Mouse (Mus musculus) heart, adult 8-10 months (tissue): ENCODE measurements around the gene Vps35l. TPM values are rescaled to one million over a fixed set of nuclear protein-coding genes. Genes with fewer than 3 reads are reported as not detected.

Source experiments
- DNase-seq: peaks from one replicate; pipeline ENCODE4 v3.0.0; 2022; ENCODE audit warnings: low spot score
- total RNA-seq, 4 experiments: library from RNA; stranded (reverse); gene quantifications; 2 replicates each; pipeline ENCODE4 v1.2.4; 2022

Gene Vps35l
- total RNA-seq, 4 experiments from 2014 or later, result 22.0 to 27.0 (median 26.2) TPM

DNA sequence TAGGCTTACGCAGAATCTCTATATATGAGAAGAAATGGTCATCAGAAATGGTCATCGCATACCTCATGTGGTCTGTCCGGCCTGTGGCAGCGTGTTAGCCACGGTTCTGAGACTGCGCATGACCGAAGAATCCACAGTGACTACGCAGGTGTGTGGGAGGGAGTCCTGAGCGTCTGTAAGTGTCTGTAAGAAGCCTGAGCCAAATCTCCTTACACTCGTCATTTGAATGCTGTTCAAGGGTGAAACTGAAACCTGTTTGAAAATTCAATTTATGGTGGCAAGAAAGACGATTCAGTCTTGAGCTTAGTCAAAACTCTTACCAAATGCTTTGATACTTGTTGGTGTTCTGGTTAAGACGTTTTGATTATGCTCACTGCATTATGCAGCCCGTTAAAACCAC is 6.8 kb upstream of the Vps35l start:
- DNase-seq, result no peak

DNA sequence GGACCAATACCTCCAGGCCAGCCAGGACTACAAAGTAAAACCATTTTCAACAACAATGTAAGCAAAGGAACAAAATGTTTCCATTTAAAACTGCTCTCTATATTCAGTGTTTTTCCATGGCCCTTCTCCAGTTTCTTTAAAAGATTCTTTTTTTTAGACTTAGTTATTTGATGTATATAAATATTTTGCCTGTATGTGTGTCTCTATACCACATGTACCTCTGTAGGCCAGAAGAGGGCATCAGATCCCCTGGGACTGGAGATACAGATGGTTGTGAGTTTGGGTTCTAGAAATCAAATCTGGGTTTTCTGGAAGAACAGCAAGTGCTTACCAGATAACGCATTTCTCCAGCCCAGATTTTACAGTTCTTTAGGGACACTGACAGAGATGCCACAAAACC is 1.3 kb upstream of the Vps35l start:
- no peak for DNase-seq

DNA sequence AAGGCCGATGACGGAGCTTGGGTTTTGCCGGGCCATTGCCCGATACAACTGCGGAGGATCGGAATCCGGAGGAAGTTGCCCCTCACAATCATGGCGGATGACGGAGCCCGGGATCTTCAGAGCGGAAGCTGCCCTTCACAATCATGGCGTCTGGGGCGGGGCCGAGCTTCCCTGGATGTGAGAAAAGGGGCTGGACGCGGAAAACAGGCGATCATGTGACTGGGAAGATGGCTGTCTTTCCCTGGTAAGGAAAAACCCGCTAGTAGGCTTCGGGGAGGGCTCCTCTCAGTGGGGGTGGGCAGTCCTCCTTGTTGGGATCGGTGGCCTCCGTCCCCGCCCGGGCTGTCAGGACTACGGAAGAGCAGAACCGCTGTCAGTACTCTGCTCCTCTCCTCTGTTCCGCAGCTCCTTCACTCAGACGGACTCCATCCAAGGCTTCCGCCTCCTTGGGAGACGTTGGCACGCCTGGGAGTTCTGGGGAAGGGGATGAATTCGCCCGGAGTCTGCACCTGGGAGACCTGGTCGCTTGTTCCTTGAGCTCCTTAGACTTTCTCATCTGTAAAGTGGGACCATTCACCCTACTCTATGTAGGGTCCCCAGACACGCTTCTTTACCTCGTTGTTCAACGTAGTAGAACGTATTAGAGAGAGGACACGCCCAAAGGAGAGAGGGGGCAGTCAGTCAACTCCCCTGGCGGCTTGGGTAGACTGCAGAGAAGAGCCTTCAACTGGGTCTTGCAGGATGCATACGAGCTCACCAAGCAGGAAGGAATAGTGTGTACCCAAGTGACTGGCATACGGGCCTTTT is 709 bp downstream of the Vps35l start:
- peak; percentile 97 for DNase-seq

DNA sequence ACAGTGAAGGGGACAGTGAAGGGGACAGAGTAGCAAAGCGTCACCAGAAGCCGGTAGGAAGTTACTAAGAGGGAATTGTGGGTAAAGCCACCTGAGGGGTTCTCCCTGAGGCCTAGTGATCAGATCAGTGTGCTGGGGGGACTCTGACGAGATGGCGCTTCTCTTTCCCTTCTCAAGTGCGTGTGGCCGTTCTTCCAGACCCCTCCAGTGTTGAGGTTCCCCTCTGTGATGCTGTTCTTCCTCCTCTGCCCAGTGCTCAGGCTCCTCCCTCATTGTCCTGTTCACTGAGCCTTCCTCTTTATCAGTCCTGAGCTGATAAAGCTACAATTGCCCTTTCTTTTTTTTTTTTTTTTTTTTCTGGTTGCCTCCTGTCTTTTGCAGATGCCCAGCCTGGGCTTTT is 2.3 kb downstream of the Vps35l start:
- DNase-seq, result no peak

DNA sequence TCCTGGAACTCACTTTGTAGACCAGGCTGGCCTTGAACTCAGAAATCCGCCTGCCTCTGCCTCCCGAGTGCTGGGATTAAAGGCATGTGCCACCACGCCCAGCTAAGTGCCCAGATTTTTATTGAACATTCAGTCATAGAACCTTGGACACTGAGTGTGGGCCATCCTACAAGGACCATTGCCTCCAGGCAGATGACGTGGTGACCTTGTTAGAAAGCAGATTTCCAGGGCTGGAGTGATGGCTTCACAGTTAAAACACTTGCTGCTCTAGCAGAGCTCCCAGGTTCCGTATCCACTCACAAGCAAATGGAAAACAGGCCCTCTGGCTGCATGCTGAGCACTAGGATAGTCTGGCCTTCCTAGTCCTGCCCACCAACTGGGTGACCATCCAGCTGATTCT is 4.7 kb downstream of the Vps35l start:
- no peak for DNase-seq

DNA sequence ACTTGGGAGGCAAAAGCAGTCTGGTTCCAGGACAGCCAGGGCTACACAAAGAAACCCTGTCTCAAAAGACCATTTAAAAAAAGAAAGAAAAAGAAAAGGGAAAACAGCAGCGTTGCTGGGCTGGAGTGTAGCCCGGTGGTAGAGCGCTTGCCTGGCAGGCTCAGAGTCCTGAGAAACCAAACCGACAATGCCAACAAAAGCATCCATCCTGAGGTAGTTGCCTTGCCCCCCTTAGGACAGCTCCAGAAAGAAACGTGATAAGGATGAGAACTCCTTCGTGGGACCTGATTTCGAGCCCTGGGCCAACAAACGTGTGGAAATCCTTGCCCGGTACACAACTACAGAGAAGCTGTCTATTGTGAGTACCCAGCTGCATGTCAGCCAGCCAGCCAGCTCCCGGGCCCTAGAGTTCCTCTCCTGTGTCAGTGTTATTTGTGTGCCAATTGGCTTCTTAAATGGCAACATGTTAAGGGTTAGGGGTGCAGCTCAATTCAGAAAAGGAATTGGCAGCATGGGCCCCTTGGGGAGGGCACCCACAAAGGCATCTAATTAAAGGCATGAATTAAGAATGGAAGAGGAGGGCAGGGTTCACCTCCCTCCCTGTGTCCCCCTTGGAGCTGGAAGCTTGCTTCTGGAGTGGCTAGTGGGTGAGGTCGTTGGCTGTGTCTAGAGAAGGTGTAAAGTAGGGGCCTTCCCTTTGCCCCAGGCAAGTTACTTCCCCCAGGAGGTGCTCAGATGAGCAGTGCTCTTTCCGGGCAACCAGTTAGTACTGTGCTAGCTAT is 8.1 kb downstream of the Vps35l start:
- no peak for DNase-seq

DNA sequence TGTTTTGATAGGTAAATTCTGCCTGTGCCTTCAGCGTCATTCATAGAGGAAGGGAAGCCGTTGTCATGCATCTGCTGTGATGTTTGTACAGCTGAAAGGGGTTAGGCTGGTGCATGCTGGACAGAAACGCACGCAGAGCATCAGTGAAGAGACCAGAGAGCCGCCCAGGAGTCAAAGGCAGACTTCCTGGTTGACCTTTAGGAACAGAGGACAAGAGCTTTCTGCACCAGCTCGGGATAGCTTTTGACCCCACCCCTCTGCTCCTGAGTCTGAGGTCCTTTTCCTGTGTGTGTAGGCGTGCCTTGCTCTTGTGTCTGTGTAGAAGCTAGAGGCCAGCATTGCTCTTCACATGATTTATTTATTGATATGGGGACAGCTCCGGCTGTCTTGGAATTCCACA is 9.7 kb downstream of the Vps35l start:
- DNase-seq, result no peak

DNA sequence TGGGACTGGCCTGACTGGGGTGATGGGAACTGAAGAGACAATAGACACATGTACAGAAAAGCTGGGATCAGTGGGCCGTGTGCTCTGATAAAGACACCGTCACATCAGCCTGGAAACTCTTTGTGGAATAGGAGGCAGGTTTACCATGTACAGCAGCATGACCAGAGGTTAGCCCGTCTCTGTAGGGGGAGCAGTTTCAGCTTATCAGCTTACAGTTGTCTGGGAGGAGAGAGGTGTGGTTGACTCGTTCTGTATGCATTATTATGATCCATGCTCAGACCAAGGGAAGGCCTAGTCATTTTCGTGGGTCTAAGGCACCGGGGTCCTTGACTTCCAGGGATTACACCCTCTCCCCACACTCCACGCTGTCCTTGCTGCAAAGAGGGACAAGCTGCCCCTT is 11.6 kb downstream of the Vps35l start:
- DNase-seq, result no peak

DNA sequence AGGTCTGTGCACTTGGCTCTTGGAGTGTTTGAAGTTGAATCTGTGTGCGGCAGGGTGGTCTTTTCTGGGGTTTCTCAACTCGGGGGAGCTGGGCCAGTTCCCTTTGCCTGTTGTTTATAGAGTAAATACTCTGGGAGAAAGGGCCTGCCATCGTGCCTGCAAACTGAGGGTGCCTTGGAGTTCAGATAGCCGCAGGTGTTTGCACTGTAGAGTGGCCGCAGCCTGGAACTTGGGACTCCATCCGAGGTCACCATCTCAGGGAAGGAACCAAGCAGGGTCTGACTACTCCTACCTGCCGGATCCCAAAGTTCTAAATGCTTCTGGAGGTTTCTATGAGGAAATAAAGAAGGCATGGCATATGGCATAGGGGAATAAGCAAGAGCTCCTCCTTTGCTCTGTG is 15.7 kb downstream of the Vps35l start:
- DNase-seq, result no peak

DNA sequence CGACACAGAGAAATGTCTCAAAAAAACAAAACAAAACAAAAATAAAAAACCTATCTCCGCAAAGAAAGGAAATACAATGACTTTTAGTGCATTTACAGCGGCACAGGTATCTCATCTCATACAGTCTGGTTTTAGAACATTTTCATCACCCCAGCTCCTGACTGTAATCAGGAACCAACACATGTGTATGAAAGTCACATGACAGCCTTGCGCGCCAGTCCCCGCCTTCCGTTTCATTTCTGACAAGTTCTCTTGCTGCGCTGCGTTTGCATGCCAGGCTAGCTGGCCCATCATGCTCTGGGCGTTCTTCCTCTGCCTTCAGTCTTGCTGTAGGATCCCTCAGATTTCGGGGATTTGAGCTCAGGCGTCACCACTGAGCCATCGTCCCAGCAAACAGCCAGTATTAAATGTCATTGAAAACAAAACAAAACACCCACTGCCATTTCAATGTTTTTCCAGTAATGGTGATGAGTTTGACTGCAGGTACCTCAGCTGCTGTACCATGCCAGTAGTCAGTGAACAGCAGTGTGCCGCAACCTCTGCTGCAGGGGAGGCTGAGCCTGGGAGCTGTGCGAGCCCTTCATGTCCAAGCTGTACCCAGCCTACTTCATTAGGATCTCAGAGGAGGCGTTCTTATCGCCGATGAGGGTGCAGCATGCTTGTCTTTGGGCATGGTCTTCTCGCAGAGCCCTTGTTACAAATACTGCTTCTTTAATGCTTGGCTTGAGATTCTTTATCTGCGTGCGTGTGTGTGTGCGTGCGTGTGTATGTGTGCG is 16.7 kb downstream of the Vps35l start:
- DNase-seq, result no peak

DNA sequence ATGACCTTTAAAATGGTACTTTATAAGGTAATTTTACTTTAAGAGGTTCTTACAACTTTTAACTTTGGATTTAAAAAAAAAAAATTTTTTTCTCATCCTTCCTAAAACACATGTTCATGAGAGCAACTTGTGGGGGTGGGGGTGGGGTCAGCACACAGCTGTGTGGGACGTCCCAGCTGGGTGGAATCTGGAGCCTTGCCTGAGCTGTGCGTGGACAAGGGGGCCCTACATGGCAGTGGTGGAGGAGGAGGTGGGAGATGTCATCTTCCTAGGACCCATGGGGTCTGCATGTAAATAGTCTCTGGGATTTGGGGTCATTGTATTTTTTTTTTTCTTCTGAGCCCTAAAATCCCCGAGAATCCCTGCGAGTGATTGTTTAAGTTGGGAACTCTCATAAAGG is 18.3 kb downstream of the Vps35l start:
- DNase-seq, result no peak

DNA sequence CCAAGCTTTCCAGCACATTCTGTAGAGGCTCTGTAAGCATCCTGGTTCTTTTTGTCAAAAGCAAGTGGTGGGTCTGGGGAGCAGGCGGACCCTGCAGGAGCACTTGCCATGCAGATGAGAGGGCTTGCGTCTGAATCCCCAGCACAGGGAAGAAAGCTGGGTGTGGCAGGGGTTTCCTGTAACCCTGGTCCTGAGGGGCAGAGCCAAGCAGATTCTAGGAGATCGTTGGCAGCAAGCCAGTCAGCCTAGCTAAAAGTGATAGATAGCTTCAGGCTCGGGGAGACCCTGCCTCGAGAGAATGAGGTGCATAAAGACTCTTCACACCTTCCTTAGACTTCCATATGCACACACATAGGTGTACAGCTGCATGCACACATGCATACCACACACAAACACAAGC is 19.3 kb downstream of the Vps35l start:
- no peak for DNase-seq

DNA sequence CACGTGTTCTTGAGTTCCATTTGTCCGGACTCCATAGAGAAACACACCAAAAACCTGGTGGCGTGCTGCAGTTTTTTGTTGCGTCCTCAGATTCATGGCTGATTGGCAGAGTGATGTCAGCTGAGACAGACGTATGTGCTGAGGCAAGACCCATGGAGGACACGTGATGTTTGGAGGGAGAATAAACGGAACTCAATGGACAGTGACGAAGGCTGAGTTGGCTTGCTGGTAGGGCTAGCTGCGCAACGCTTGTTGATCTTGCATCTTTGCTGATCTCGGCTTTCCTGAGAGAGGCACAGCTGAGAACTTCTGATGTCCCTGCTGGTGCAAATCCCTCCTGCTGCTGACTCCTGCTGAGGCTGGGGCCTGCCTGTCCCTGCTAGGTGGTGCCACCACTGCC is 23.9 kb downstream of the Vps35l start:
- no peak for DNase-seq

DNA sequence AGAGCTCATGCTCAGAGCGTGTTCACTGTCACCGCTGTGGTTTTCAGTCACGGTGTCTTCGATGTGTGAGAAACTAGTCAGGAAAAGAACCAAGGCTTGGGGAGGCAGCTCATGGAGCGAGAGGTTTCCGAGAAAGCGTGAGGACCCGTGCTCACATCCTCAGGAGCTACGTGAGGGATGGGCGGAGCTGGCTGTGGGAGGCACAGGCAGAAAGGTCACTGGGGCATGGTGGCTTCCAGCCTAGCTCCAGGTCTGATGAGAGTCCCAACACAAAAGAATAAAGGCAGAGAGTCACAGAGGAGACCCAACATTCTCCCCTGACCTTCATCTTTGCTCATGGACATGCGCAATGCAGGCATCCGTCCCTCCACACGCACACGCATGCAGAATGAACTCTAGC is 24.7 kb downstream of the Vps35l start:
- no peak for DNase-seq

DNA sequence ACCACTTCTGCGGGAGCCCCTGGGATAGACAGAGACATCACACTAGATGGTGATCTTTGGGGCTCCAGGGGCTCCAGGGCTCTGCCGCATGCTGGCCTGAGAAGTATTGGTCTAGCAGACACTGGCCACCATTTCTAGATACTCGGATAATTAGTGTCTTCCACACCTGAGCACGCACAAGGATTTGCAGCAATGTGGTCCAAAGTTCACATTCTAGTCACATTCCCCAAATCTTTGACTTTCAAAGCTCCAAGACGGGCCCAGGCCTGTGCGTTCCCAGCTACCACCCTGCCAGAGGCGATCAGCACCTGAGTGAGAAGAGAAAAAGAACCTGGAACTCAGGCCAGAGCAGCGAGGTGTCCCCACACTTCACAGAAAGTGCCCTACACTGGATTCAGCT is 25.6 kb downstream of the Vps35l start:
- no peak for DNase-seq

DNA sequence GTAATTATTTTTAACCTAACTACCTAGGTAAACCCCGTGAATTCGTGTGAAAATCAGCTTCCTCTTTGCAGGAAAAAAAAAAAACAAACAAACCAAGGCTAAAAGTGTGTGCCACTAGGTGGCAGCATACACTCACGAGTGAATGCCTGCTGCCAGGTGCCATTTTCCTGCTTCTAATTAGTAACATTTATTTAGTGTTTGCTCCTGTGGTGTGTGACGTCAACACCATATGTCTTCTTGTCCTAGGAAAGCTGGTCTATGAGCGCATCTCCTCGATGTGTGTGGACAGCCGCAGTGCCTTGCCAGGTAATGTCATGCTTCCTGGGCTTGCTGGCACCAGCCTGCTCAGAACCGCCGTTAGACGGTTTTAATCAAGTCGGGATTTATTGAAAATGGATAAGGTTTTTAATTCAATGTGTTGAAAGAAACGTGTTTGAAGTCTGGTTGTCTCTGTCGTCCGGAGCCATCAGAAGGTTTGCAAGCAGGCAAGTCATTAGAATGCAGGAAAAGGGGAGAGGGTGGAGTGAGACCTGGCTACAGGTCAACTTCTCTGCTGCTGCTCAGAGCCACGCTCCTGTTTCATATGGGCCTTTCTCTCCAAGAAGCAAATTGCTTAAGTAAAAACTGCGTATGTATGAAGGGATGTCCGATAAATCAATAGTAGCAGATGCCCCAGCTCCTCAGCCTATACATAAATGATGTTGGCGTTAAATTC is 26.2 kb downstream of the Vps35l start:
- peak; percentile 64 for DNase-seq

DNA sequence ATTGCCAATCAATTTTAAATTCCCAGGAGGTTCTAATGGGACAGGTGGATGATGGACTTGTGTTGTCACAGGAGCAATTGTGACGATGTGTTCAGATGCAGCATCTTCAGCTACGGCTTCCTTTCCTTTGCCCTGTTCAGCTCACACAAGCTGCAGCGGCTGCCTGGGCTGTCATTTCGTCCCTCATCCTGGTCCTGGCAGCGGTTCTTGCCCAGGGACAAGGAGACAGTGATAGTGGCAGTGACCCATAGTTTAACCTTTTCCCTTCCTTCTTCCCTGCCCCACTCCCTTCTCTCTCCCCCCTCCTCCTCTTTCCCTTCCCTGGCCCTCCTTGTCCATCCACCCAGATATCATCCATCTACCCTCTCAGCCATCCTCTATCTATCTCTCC is 26.8 kb downstream of the Vps35l start:
- DNase-seq, result no peak

DNA sequence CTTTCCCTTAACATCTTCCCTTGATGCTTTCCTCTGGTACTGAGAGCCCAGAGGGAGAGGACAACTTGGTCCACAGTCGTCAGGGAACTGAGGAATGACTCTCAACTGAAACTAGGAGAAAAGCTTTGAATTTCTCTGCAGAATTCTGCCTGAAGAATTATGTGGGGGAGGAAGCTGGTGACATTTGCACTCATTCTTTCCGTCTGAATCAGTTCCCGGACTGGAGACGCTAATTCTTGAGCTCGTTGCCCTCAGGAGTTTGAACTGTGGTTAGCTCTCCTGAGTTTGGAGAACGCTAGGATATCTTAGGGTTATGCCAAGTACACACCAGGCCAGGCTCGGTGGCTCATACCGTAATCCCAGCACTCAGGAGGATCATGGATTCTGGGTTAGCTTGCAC is 29.2 kb downstream of the Vps35l start:
- DNase-seq, result no peak

DNA sequence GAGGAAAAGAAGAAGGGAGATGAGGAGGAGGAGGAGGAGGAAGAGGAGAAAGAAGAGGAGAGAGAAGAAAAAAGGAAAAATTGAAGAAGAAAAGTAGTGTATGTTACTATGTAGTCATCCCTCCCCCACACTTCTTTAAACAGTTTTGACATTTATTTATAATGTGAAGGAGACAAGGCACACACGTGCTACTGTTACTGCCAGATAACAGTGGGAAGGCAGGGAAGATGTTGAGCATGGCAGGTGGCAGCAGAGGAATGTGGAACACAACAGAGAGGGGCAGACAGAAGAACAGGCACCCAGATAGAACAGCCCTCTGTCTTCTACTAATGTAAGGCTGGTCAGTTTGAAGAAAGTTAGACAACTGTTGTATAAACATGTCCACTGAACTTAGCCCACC is 29.6 kb downstream of the Vps35l start:
- no peak for DNase-seq

DNA sequence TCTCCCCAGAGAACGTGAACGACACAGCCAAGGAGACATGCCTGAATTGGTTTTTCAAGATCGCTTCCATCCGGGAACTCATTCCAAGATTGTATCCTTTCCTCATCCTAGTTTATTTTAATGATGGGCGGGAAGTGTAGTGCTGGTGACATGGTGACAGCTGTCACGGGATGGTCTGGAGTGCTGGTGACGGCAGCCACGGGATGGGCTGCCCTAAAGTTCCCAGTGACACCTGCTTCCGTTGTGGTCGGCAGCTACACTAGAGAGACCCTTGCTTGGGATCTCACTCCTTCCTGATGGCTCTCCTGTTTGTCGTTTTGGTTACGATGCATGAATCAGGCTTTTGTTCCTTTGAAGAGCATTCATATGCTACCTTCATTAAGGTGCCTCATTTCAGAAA is 33.0 kb downstream of the Vps35l start:
- no peak for DNase-seq

DNA sequence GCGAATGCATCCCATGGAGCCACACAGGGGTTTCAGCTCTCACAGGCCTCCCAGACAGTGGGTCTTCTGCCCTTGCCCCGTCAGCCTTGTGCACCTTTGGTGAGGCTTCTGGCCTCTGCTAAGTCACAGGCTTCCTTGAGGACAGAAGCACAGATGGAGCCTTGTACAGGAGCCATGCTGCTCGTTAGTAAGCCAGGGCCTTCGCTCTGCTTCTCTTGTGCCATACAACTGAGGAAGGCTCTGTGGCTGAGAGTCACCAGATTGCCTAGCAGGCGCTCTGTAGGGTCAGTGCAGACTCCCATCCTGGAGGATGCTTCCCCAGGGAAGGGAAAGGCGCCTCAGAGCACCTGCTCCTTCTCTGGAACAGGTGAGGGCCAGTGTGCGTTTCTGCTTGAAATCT is 36.0 kb downstream of the Vps35l start:
- DNase-seq, result no peak

DNA sequence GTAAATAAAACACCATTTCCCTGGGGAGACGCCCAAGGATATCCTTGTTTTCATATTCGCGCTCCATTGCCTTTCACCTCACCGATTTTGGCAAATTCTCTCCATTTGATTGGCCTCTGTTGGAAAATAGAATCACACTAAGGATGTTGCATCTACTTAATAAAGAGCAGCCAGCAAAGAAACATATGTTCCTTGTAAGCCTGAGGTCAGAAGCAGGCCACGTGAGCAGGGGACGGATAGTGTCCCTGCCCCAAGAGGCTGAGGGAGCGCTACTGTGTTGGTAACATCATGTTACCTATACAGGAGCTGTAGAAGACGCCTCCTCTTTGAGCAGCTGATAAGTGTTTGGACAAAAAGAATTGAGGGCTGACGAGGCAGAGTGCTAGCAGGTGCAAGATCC is 36.5 kb downstream of the Vps35l start:
- DNase-seq, result no peak
